Mouse (Mus musculus): ENCODE measurements around the gene Gcgr. TPM values are rescaled to one million over a fixed set of nuclear protein-coding genes. Genes with fewer than 3 reads are reported as not detected.

Gcgr gene
- polyA plus RNA-seq, 1 experiment = not detected

- H3K79me2 ChIP-seq (ENCODE audit: control insufficient read depth, insufficient read depth) = no peaks in the 10 kb centered on the region
- no peaks in the 10 kb centered on the region for H3K79me3 ChIP-seq (ENCODE audit: low read depth)
- peaks cover 34% of the 10 kb centered on the region for H3K36me3 ChIP-seq (ENCODE audit: control insufficient read depth, insufficient read depth)
- no peak overlapping the region for H3K4me3 ChIP-seq (ENCODE audit: insufficient read depth, poor library complexity, severe bottlenecking)
- H3ac ChIP-seq (ENCODE audit: control insufficient read depth, insufficient read length, low read depth) = no peak overlapping the region
- H3K27me3 ChIP-seq (ENCODE audit: control insufficient read depth, insufficient read depth, insufficient read length) = no peaks in the 10 kb centered on the region
- TF ChIP-seq MYOD1 (IDR thresholded peaks at IDR 0.05; ENCODE audit: control insufficient read depth, insufficient read length, low read depth) (no peak), CTCF (IDR thresholded peaks at IDR 0.05; ENCODE audit: control insufficient read depth, insufficient read depth, insufficient read length) (no peak), MYOG (IDR thresholded peaks at IDR 0.05; ENCODE audit: control insufficient read depth, extremely low read depth, insufficient read length) (no peak), USF1 (IDR thresholded peaks at IDR 0.05; ENCODE audit: low read depth) (no peak), MAX (IDR thresholded peaks at IDR 0.05) (no peak), CEBPB (IDR thresholded peaks at IDR 0.05; ENCODE audit: low read depth) (no peak), FOSL1 (IDR thresholded peaks at IDR 0.05; ENCODE audit: insufficient read depth, low read length, poor library complexity, severe bottlenecking) (no peak)
These were observed 30.1 kb upstream of the Gcgr start for GRCm38 (mm10) chr11:120500357-120500756.

- H3K79me3 ChIP-seq (ENCODE audit: low read depth) = no peaks in the 10 kb centered on the region
- H3ac ChIP-seq (ENCODE audit: control insufficient read depth, insufficient read length, low read depth) = no peak overlapping the region
- H3K27me3 ChIP-seq (ENCODE audit: control insufficient read depth, insufficient read depth, insufficient read length) = no peaks in the 10 kb centered on the region
- TF ChIP-seq MYOD1 (IDR thresholded peaks at IDR 0.05; ENCODE audit: control insufficient read depth, insufficient read length, low read depth) (no peak), USF1 (IDR thresholded peaks at IDR 0.05; ENCODE audit: low read depth) (no peak), FOSL1 (IDR thresholded peaks at IDR 0.05; ENCODE audit: insufficient read depth, low read length, poor library complexity, severe bottlenecking) (no peak), CTCF (IDR thresholded peaks at IDR 0.05; ENCODE audit: control insufficient read depth, insufficient read depth, insufficient read length) (no peak), MYOG (IDR thresholded peaks at IDR 0.05; ENCODE audit: control insufficient read depth, extremely low read depth, insufficient read length) (no peak), CEBPB (IDR thresholded peaks at IDR 0.05; ENCODE audit: low read depth) (no peak), MAX (IDR thresholded peaks at IDR 0.05) (no peak)
- no peak overlapping the region for H3K4me3 ChIP-seq (ENCODE audit: insufficient read depth, poor library complexity, severe bottlenecking)
- H3K36me3 ChIP-seq (ENCODE audit: control insufficient read depth, insufficient read depth) = peaks cover 27% of the 10 kb centered on the region
- H3K79me2 ChIP-seq (ENCODE audit: control insufficient read depth, insufficient read depth) = no peaks in the 10 kb centered on the region
These were observed 29.5 kb upstream of the Gcgr start for GRCm38 (mm10) chr11:120501018-120501417.

GRCm38 (mm10) chr11:120501701-120502100 is 28.8 kb upstream of the Gcgr start:
- TF ChIP-seq USF1 (IDR thresholded peaks at IDR 0.05; ENCODE audit: low read depth) (no peak), CTCF (IDR thresholded peaks at IDR 0.05; ENCODE audit: control insufficient read depth, insufficient read depth, insufficient read length) (no peak), CEBPB (IDR thresholded peaks at IDR 0.05; ENCODE audit: low read depth) (no peak), MAX (IDR thresholded peaks at IDR 0.05) (no peak), MYOG (IDR thresholded peaks at IDR 0.05; ENCODE audit: control insufficient read depth, extremely low read depth, insufficient read length) (no peak), FOSL1 (IDR thresholded peaks at IDR 0.05; ENCODE audit: insufficient read depth, low read length, poor library complexity, severe bottlenecking) (no peak), MYOD1 (IDR thresholded peaks at IDR 0.05; ENCODE audit: control insufficient read depth, insufficient read length, low read depth) (no peak)
- Histone ChIP-seq H3ac (ENCODE audit: control insufficient read depth, insufficient read length, low read depth) (no peak overlapping the region), H3K79me3 (ENCODE audit: low read depth) (no peaks in the 10 kb centered on the region), H3K4me3 (ENCODE audit: insufficient read depth, poor library complexity, severe bottlenecking) (no peak overlapping the region), H3K79me2 (ENCODE audit: control insufficient read depth, insufficient read depth) (no peaks in the 10 kb centered on the region), H3K36me3 (ENCODE audit: control insufficient read depth, insufficient read depth) (peaks cover 22% of the 10 kb centered on the region), H3K27me3 (ENCODE audit: control insufficient read depth, insufficient read depth, insufficient read length) (no peaks in the 10 kb centered on the region)

GRCm38 (mm10) chr11:120505661-120506060 is 24.8 kb upstream of the Gcgr start:
- Histone ChIP-seq H3ac (ENCODE audit: control insufficient read depth, insufficient read length, low read depth) (no peak overlapping the region), H3K4me3 (ENCODE audit: insufficient read depth, poor library complexity, severe bottlenecking) (no peak overlapping the region), H3K27me3 (ENCODE audit: control insufficient read depth, insufficient read depth, insufficient read length) (no peaks in the 10 kb centered on the region), H3K79me3 (ENCODE audit: low read depth) (no peaks in the 10 kb centered on the region), H3K36me3 (ENCODE audit: control insufficient read depth, insufficient read depth) (no peaks in the 10 kb centered on the region), H3K79me2 (ENCODE audit: control insufficient read depth, insufficient read depth) (no peaks in the 10 kb centered on the region)
- TF ChIP-seq CEBPB (IDR thresholded peaks at IDR 0.05; ENCODE audit: low read depth) = no peak
- no peak for TF ChIP-seq USF1 (IDR thresholded peaks at IDR 0.05; ENCODE audit: low read depth)
- TF ChIP-seq MAX (IDR thresholded peaks at IDR 0.05) = no peak
- TF ChIP-seq FOSL1 (IDR thresholded peaks at IDR 0.05; ENCODE audit: insufficient read depth, low read length, poor library complexity, severe bottlenecking) = no peak
- TF ChIP-seq MYOG (IDR thresholded peaks at IDR 0.05; ENCODE audit: control insufficient read depth, extremely low read depth, insufficient read length) = no peak
- TF ChIP-seq CTCF (IDR thresholded peaks at IDR 0.05; ENCODE audit: control insufficient read depth, insufficient read depth, insufficient read length) = no peak
- no peak for TF ChIP-seq MYOD1 (IDR thresholded peaks at IDR 0.05; ENCODE audit: control insufficient read depth, insufficient read length, low read depth)

GRCm38 (mm10) chr11:120506899-120507298 is 23.6 kb upstream of the Gcgr start:
- no peaks in the 10 kb centered on the region for H3K36me3 ChIP-seq (ENCODE audit: control insufficient read depth, insufficient read depth)
- TF ChIP-seq MYOG (IDR thresholded peaks at IDR 0.05; ENCODE audit: control insufficient read depth, extremely low read depth, insufficient read length) (no peak), CTCF (IDR thresholded peaks at IDR 0.05; ENCODE audit: control insufficient read depth, insufficient read depth, insufficient read length) (no peak), MAX (IDR thresholded peaks at IDR 0.05) (no peak), USF1 (IDR thresholded peaks at IDR 0.05; ENCODE audit: low read depth) (no peak), CEBPB (IDR thresholded peaks at IDR 0.05; ENCODE audit: low read depth) (no peak), MYOD1 (IDR thresholded peaks at IDR 0.05; ENCODE audit: control insufficient read depth, insufficient read length, low read depth) (no peak), FOSL1 (IDR thresholded peaks at IDR 0.05; ENCODE audit: insufficient read depth, low read length, poor library complexity, severe bottlenecking) (no peak)
- no peaks in the 10 kb centered on the region for H3K79me2 ChIP-seq (ENCODE audit: control insufficient read depth, insufficient read depth)
- H3K4me3 ChIP-seq (ENCODE audit: insufficient read depth, poor library complexity, severe bottlenecking) = no peak overlapping the region
- no peaks in the 10 kb centered on the region for H3K27me3 ChIP-seq (ENCODE audit: control insufficient read depth, insufficient read depth, insufficient read length)
- no peak overlapping the region for H3ac ChIP-seq (ENCODE audit: control insufficient read depth, insufficient read length, low read depth)
- no peaks in the 10 kb centered on the region for H3K79me3 ChIP-seq (ENCODE audit: low read depth)
